Mouse (Mus musculus) G1E (cell line): ENCODE data around the gene Rprd1b. TPM values are rescaled to one million over a fixed set of nuclear protein-coding genes. Genes with fewer than 3 reads are reported as not detected.

Experiments used
- ATAC-seq: 2 replicates; pipeline ENCODE4 v1.8.0; 2016; ENCODE audit warnings: mild to moderate bottlenecking; ENCODE audit not compliant: insufficient number of reproducible peaks, poor library complexity, low FRiP score, severe bottlenecking; ENCODE audit errors: extremely low read depth
- DNase-seq: peaks from one replicate; pipeline ENCODE4 v3.0.0; 2012; ENCODE audit warnings: low spot score
- H3K27me3 ChIP-seq: 2 replicates; pipeline ENCODE4 v1.6.1; 2012; ENCODE audit warnings: mild to moderate bottlenecking, low read length, inconsistent platforms; ENCODE audit not compliant: insufficient read depth
- H3K36me3 ChIP-seq: replicated peaks from 2 replicates; pipeline ENCODE3; 2012; ENCODE audit warnings: mild to moderate bottlenecking, inconsistent platforms
- H3K4me1 ChIP-seq: 2 replicates; pipeline ENCODE4 v1.6.1; 2012; ENCODE audit warnings: low read depth, low read length, inconsistent platforms, mixed read lengths; ENCODE audit not compliant: insufficient read depth
- H3K4me3 ChIP-seq: 2 replicates; pipeline ENCODE4 v1.5.1; 2012; ENCODE audit warnings: low read depth, mild to moderate bottlenecking, inconsistent platforms, low read length, moderate library complexity, mixed read lengths
- H3K9me3 ChIP-seq: replicated peaks from 2 replicates; pipeline ENCODE4 v1.6.1; 2012; ENCODE audit warnings: inconsistent platforms
- CTCF ChIP-seq: IDR thresholded peaks from 2 replicates; pipeline ENCODE4 v1.5.1; 2012; ENCODE audit warnings: low read depth, low read length, inconsistent platforms, mixed read lengths
- GATA1 ChIP-seq: IDR thresholded peaks from 2 replicates; pipeline ENCODE4 v1.6.1; 2012; ENCODE audit warnings: borderline replicate concordance, low read length, inconsistent platforms, mixed read lengths
- GATA2 ChIP-seq: IDR thresholded peaks from 2 replicates; pipeline ENCODE4 v1.6.1; 2012; ENCODE audit warnings: low read depth, low read length, inconsistent platforms, borderline replicate concordance
- POLR2AphosphoS5 ChIP-seq: IDR thresholded peaks from 2 replicates; pipeline ENCODE4 v1.6.1; 2012; ENCODE audit warnings: low read depth, low read length, inconsistent platforms; ENCODE audit not compliant: insufficient replicate concordance
- TAL1 ChIP-seq: conservative IDR thresholded peaks from 2 replicates; pipeline ENCODE4 v1.6.1; 2012; ENCODE audit warnings: low read depth, low read length, inconsistent platforms, mixed read lengths
- polyA plus RNA-seq: library from polyadenylated mRNA; stranded (reverse); fragments of >175 nt; gene quantifications from 2 replicates; pipeline ENCODE4 v1.2.3, GENCODE M21; 2012
- total RNA-seq, 2 experiments: library from RNA; stranded (forward) in 1 of 2; stranded (reverse) in 1 of 2; fragments of 200-1000 nt in 1 of 2; fragments of >200 nt in 1 of 2; fragmentation: Nextera tagmentation in 1 of 2; gene quantifications; 2 replicates each; pipeline ENCODE4 v1.2.3; 2014 to 2017

Rprd1b gene
- total and polyA plus RNA-seq, 3 experiments, result 28.7 to 37.9 (median 36.2) TPM

- H3K4me1 ChIP-seq, result peaks cover 20% of the 10 kb centered on the region
- H3K9me3 ChIP-seq, result no peaks in the 10 kb centered on the region
- ATAC-seq (no peak), DNase-seq (no peak)
- H3K36me3 ChIP-seq, result no peaks in the 10 kb centered on the region
- H3K4me3 ChIP-seq, result no peak overlapping the region
- peaks cover 40% of the 10 kb centered on the region for H3K27me3 ChIP-seq
- TF ChIP-seq CTCF (no peak), POLR2AphosphoS5 (no peak), GATA1 (no peak), TAL1 (no peak)
Observed at GRCm38 (mm10) chr2:158161761-158162160, 133.5 kb downstream of the Rprd1b start.

GRCm38 (mm10) chr2:158163034-158163433 lies 134.7 kb downstream of the Rprd1b start:
- Histone ChIP-seq H3K4me3 (no peak overlapping the region), H3K27me3 (peaks cover 36% of the 10 kb centered on the region), H3K9me3 (no peaks in the 10 kb centered on the region), H3K36me3 (no peaks in the 10 kb centered on the region), H3K4me1 (peaks cover 21% of the 10 kb centered on the region)
- TF ChIP-seq CTCF (no peak), POLR2AphosphoS5 (no peak), TAL1 (no peak), GATA1 (no peak), GATA2 (no peak)
- DNase-seq (no peak), ATAC-seq (no peak)

- Histone ChIP-seq H3K36me3 (no peaks in the 10 kb centered on the region), H3K27me3 (peaks cover 34% of the 10 kb centered on the region), H3K9me3 (no peaks in the 10 kb centered on the region), H3K4me1 (peaks cover 7% of the 10 kb centered on the region), H3K4me3 (no peak overlapping the region)
- TF ChIP-seq POLR2AphosphoS5 (no peak), GATA1 (no peak), TAL1 (no peak), CTCF (no peak), GATA2 (no peak)
- ATAC-seq (no peak), DNase-seq (no peak)
Observed at GRCm38 (mm10) chr2:158165776-158166175, 137.5 kb downstream of the Rprd1b start.

- Histone ChIP-seq H3K4me1 (peaks cover 7% of the 10 kb centered on the region), H3K27me3 (peaks cover 31% of the 10 kb centered on the region), H3K36me3 (no peaks in the 10 kb centered on the region), H3K4me3 (no peak overlapping the region), H3K9me3 (no peaks in the 10 kb centered on the region)
- DNase-seq (no peak), ATAC-seq (no peak)
- TF ChIP-seq GATA1 (no peak), CTCF (no peak), TAL1 (no peak)
Observed at GRCm38 (mm10) chr2:158166628-158167027, 138.3 kb downstream of the Rprd1b start.

- no peak overlapping the region for H3K4me3 ChIP-seq
- ATAC-seq, result no peak
- H3K9me3 ChIP-seq, result no peaks in the 10 kb centered on the region
- H3K36me3 ChIP-seq, result no peaks in the 10 kb centered on the region
- no peak for TF ChIP-seq GATA2
- no peak for TF ChIP-seq CTCF
- TF ChIP-seq POLR2AphosphoS5, result no peak
- TF ChIP-seq TAL1, result no peak
- peaks cover 7% of the 10 kb centered on the region for H3K4me1 ChIP-seq
- DNase-seq, result no peak
- H3K27me3 ChIP-seq, result peaks cover 29% of the 10 kb centered on the region
Observed at GRCm38 (mm10) chr2:158167496-158168205, 139.4 kb downstream of the Rprd1b start.

- H3K36me3 ChIP-seq, result no peaks in the 10 kb centered on the region
- no peak for ATAC-seq
- no peak for DNase-seq
- H3K4me3 ChIP-seq, result no peak overlapping the region
- peaks cover 29% of the 10 kb centered on the region for H3K27me3 ChIP-seq
- no peaks in the 10 kb centered on the region for H3K9me3 ChIP-seq
- H3K4me1 ChIP-seq, result peaks cover 4% of the 10 kb centered on the region; the same call in 1 of the 2 replicates
- TF ChIP-seq TAL1, result no peak
- TF ChIP-seq POLR2AphosphoS5, result no peak
- TF ChIP-seq GATA1, result no peak
- no peak for TF ChIP-seq CTCF
- TF ChIP-seq GATA2, result no peak
Observed at GRCm38 (mm10) chr2:158168741-158169211, 140.5 kb downstream of the Rprd1b start.
